Mouse (Mus musculus): ENCODE results near the gene Trabd.

Gene Trabd

GRCm38 (mm10) chr15:89074613-89075477 is at the start of gene Trabd:
Gene Trabd, plus strand, starts transcription at chr15:89075124.
- in situ Hi-C loops (cut with MboI, MseI) = no loop called here

- in situ Hi-C loops (cut with MboI, MseI) = no loop called here
These were observed 30.5 kb upstream of the Trabd start for GRCm38 (mm10) chr15:89044381-89044780.

GRCm38 (mm10) chr15:89046356-89046755 is 28.6 kb upstream of the Trabd start:
- in situ Hi-C loops (cut with MboI, MseI) = no loop called here

GRCm38 (mm10) chr15:89054666-89055065 is 20.3 kb upstream of the Trabd start:
- in situ Hi-C loops (cut with MboI, MseI) = no loop called here

- in situ Hi-C loops (cut with MboI, MseI) = no loop called here
These were observed 16.2 kb upstream of the Trabd start for GRCm38 (mm10) chr15:89058736-89059135.

- in situ Hi-C loops (cut with MboI, MseI) = no loop called here
These were observed 15.6 kb upstream of the Trabd start, which contains the start of gene Panx2 for GRCm38 (mm10) chr15:89059161-89059931. Gene Panx2, plus strand, starts transcription at chr15:89059734.

- in situ Hi-C loops (cut with MboI, MseI) = no loop called here
These were observed 14.8 kb upstream of the Trabd start for GRCm38 (mm10) chr15:89060032-89060681.

- in situ Hi-C loops (cut with MboI, MseI) = no loop called here
These were observed 14.0 kb upstream of the Trabd start for GRCm38 (mm10) chr15:89060811-89061460.

GRCm38 (mm10) chr15:89061761-89062517 is 13.0 kb upstream of the Trabd start:
- in situ Hi-C loops (cut with MboI, MseI) = no loop called here

- in situ Hi-C loops (cut with MboI, MseI) = no loop called here
These were observed 12.4 kb upstream of the Trabd start for GRCm38 (mm10) chr15:89062518-89062910.

GRCm38 (mm10) chr15:89063001-89063400 is 11.9 kb upstream of the Trabd start:
- in situ Hi-C loops (cut with MboI, MseI) = no loop called here

GRCm38 (mm10) chr15:89063536-89063935 is 11.4 kb upstream of the Trabd start:
- in situ Hi-C loops (cut with MboI, MseI) = no loop called here

- in situ Hi-C loops (cut with MboI, MseI) = no loop called here
These were observed 10.0 kb upstream of the Trabd start for GRCm38 (mm10) chr15:89064891-89065290.

GRCm38 (mm10) chr15:89067609-89068008 is 7.3 kb upstream of the Trabd start:
- in situ Hi-C loops (cut with MboI, MseI) = no loop called here

- in situ Hi-C loops (cut with MboI, MseI) = no loop called here
These were observed 6.7 kb upstream of the Trabd start for GRCm38 (mm10) chr15:89068226-89068625.

- in situ Hi-C loops (cut with MboI, MseI) = no loop called here
These were observed 5.5 kb upstream of the Trabd start for GRCm38 (mm10) chr15:89069336-89069840.

GRCm38 (mm10) chr15:89070606-89071005 is 4.3 kb upstream of the Trabd start:
- in situ Hi-C loops (cut with MboI, MseI) = no loop called here

GRCm38 (mm10) chr15:89073993-89074603 is 826 bp upstream of the Trabd start:
- in situ Hi-C loops (cut with MboI, MseI) = no loop called here

- in situ Hi-C loops (cut with MboI, MseI) = no loop called here
These were observed 689 bp downstream of the Trabd start for GRCm38 (mm10) chr15:89075478-89076147.

Data from regulatory T cell (primary cell).